Mouse (Mus musculus) liver, adult 2 months (tissue): ENCODE results near the gene Fads1. TPM values are rescaled to one million over a fixed set of nuclear protein-coding genes. Genes with fewer than 3 reads are reported as not detected.

Experiments
- DNase-seq: peaks from one replicate; pipeline ENCODE4 v3.0.0-alpha.2; 2011; ENCODE audit warnings: low read depth, low spot score; ENCODE audit errors: extremely low read depth
- H3K27ac ChIP-seq: fragments of 200-500 bp; replicated peaks from 2 replicates; pipeline ENCODE4 v1.5.1; 2012; ENCODE audit warnings: low read depth, mild to moderate bottlenecking, control low read depth, inconsistent platforms, low read length; ENCODE audit not compliant: insufficient read depth
- H3K27me3 ChIP-seq: fragments of 200-500 bp; 2 replicates; pipeline ENCODE4 v1.6.1; 2012; ENCODE audit warnings: mild to moderate bottlenecking, moderate library complexity, low read length, inconsistent platforms; ENCODE audit not compliant: control insufficient read depth, insufficient read depth
- H3K36me3 ChIP-seq: fragments of 200-500 bp; 2 replicates; pipeline ENCODE4 v1.6.1; 2012; ENCODE audit warnings: low read length, inconsistent platforms; ENCODE audit not compliant: control insufficient read depth, insufficient read depth
- H3K4me1 ChIP-seq: fragments of 200-500 bp; 2 replicates; pipeline ENCODE4 v1.6.1; 2011; ENCODE audit warnings: low read length; ENCODE audit not compliant: control insufficient read depth, insufficient read depth
- H3K4me3 ChIP-seq: fragments of 200-500 bp; 2 replicates; pipeline ENCODE4 v1.5.1; 2011; ENCODE audit warnings: low read depth, mild to moderate bottlenecking, control low read depth, low read length, moderate library complexity; ENCODE audit not compliant: insufficient read depth
- H3K79me2 ChIP-seq: fragments of 200-500 bp; 2 replicates; pipeline ENCODE4 v1.6.1; 2012; ENCODE audit warnings: inconsistent platforms, mild to moderate bottlenecking, low read length, moderate library complexity; ENCODE audit not compliant: control insufficient read depth, insufficient read depth
- H3K9ac ChIP-seq: fragments of 200-500 bp; 2 replicates; pipeline ENCODE4 v1.6.1; 2012; ENCODE audit warnings: low read depth, mild to moderate bottlenecking, control low read depth, inconsistent platforms, low read length
- CTCF ChIP-seq: fragments of 200-500 bp; IDR thresholded peaks from 2 replicates; pipeline ENCODE4 v1.5.1; 2011; ENCODE audit warnings: low read depth, low read length, control low read depth
- POLR2A ChIP-seq: fragments of 200-500 bp; IDR thresholded peaks from 2 replicates; pipeline ENCODE4 v1.6.1; 2011; ENCODE audit warnings: low read length, control low read depth; ENCODE audit not compliant: insufficient read depth; ENCODE audit errors: extremely low read depth
- WGBS: fragments of 180-500 bp; shearing (Covaris S2); methylation state at CpG from one replicate; pipeline ENCODE4 v1.1.7; 2018; 5-methylcytosine and 5-hydroxymethylcytosine counted together
- polyA plus RNA-seq: library from polyadenylated mRNA; depleted of rRNA; stranded (reverse); fragments of >200 nt; gene quantifications from 2 replicates; pipeline ENCODE4 v1.2.3, GENCODE M21; 2012; rRNA removed
- total RNA-seq: library from RNA; depleted of rRNA; stranded (reverse); fragments of >200 nt; gene quantifications from 2 replicates; pipeline ENCODE4 v1.2.3, GENCODE M21; 2014; rRNA removed

Fads1 gene
- total and polyA plus RNA-seq, 2 experiments = 238 to 352 TPM

GRCm38 (mm10) chr19:10239419-10239818 lies 56.7 kb downstream of the Fads1 start:
- 28% methylated on average over 2 of the region's 2 CpGs for WGBS
- H3K79me2 ChIP-seq = peaks cover 26% of the 10 kb centered on the region; the same call in 1 of the 2 replicates
- no peak overlapping the region for H3K27ac ChIP-seq
- peaks cover 31% of the 10 kb centered on the region for H3K4me1 ChIP-seq
- no peak for DNase-seq
- no peaks in the 10 kb centered on the region for H3K36me3 ChIP-seq
- TF ChIP-seq CTCF = no peak
- no peak for TF ChIP-seq POLR2A
- H3K4me3 ChIP-seq = peak overlapping the region; percentile 77; the same call in 1 of the 2 replicates
- H3K27me3 ChIP-seq = no peaks in the 10 kb centered on the region
- H3K9ac ChIP-seq = peak overlapping the region; percentile 91; the same call in 1 of the 2 replicates

- peaks cover 25% of the 10 kb centered on the region for H3K4me1 ChIP-seq
- under 1% methylated on average over 26 of the region's 26 CpGs for WGBS
- peak overlapping the region; percentile 77 for H3K4me3 ChIP-seq
- peaks cover 19% of the 10 kb centered on the region; the same call in 1 of the 2 replicates for H3K79me2 ChIP-seq
- H3K27ac ChIP-seq = peak overlapping the region; percentile 54
- peak overlapping the region; percentile 91 for H3K9ac ChIP-seq
- no peak for TF ChIP-seq POLR2A
- TF ChIP-seq CTCF = no peak
- H3K36me3 ChIP-seq = no peaks in the 10 kb centered on the region
- H3K27me3 ChIP-seq = no peaks in the 10 kb centered on the region
- peak; percentile 40 for DNase-seq
These were observed 57.4 kb downstream of the Fads1 start for GRCm38 (mm10) chr19:10239975-10240653.

GRCm38 (mm10) chr19:10240654-10241305 lies 58.1 kb downstream of the Fads1 start, which contains the start of gene Myrf:
TSS of gene Myrf (minus strand) at chr19:10240748.
- H3K9ac ChIP-seq = peak within 1 kb of the TSS; percentile 91
- peaks cover 20% of the 10 kb centered on the region for H3K4me1 ChIP-seq
- peak within 1 kb of the TSS; percentile 54 for H3K27ac ChIP-seq
- H3K79me2 ChIP-seq = peaks cover 19% of the 10 kb centered on the region; the same call in 1 of the 2 replicates
- no peak for TF ChIP-seq POLR2A
- TF ChIP-seq CTCF = peak; percentile 96
- DNase-seq = peak; percentile 44
- H3K27me3 ChIP-seq = no peaks in the 10 kb centered on the region
- H3K36me3 ChIP-seq = no peaks in the 10 kb centered on the region
- H3K4me3 ChIP-seq = peak within 1 kb of the TSS; percentile 77
- 9% methylated on average over 43 of the region's 43 CpGs for WGBS

- H3K36me3 ChIP-seq = no peaks in the 10 kb centered on the region
- peaks cover 13% of the 10 kb centered on the region for H3K4me1 ChIP-seq
- no peak overlapping the region for H3K4me3 ChIP-seq
- TF ChIP-seq POLR2A (no peak), CTCF (no peak)
- H3K27me3 ChIP-seq = no peaks in the 10 kb centered on the region
- peaks cover 16% of the 10 kb centered on the region; the same call in 1 of the 2 replicates for H3K79me2 ChIP-seq
- H3K9ac ChIP-seq = no peak overlapping the region
- DNase-seq = no peak
- WGBS = 75% methylated on average over 8 of the region's 8 CpGs
- H3K27ac ChIP-seq = no peak overlapping the region
These were observed 60.2 kb downstream of the Fads1 start for GRCm38 (mm10) chr19:10242916-10243315.

- no peak for TF ChIP-seq POLR2A
- peak; percentile 92 for TF ChIP-seq CTCF
- H3K79me2 ChIP-seq = peaks cover 12% of the 10 kb centered on the region; the same call in 1 of the 2 replicates
- H3K9ac ChIP-seq = no peak overlapping the region
- WGBS = 6% methylated on average over 3 of the region's 3 CpGs
- no peaks in the 10 kb centered on the region for H3K27me3 ChIP-seq
- H3K4me3 ChIP-seq = no peak overlapping the region
- no peak overlapping the region for H3K27ac ChIP-seq
- no peaks in the 10 kb centered on the region for H3K36me3 ChIP-seq
- H3K4me1 ChIP-seq = peaks cover 8% of the 10 kb centered on the region
- peak; percentile 53 for DNase-seq
These were observed 61.5 kb downstream of the Fads1 start for GRCm38 (mm10) chr19:10244183-10244582.

Other genes with a start within 250 kb of the Fads1 start
- gene Fth1, start 202.3 kb upstream of the Fads1 start, total RNA-seq = 1,154 and 1,241 TPM in 2 replicates
- 7,340 and 8,771 TPM in 2 replicates for gene Fth1, start 202.3 kb upstream of the Fads1 start, polyA plus RNA-seq
- not detected in 2 replicates for gene Best1, start 181.3 kb upstream of the Fads1 start, total RNA-seq
- 0.05 TPM in 1 of 2 replicates, not detected in the other for gene Best1, start 181.3 kb upstream of the Fads1 start, polyA plus RNA-seq
- gene Rab3il1, start 181.2 kb upstream of the Fads1 start, total RNA-seq = 3.1 and 4.0 TPM in 2 replicates
- gene Rab3il1, start 181.2 kb upstream of the Fads1 start, polyA plus RNA-seq = 3.1 and 3.8 TPM in 2 replicates
- gene Fads3, start 141.3 kb upstream of the Fads1 start, total RNA-seq = 1.4 and 2.8 TPM in 2 replicates
- 4.8 TPM in 2 replicates for gene Fads3, start 141.3 kb upstream of the Fads1 start, polyA plus RNA-seq
- 284 and 293 TPM in 2 replicates for gene Fads2, start 81.1 kb upstream of the Fads1 start, total RNA-seq
- 586 and 618 TPM in 2 replicates for gene Fads2, start 81.1 kb upstream of the Fads1 start, polyA plus RNA-seq
- 41.1 and 63.0 TPM in 2 replicates for gene Tmem258, start 21.1 kb downstream of the Fads1 start, total RNA-seq
- 80.0 and 133 TPM in 2 replicates for gene Tmem258, start 21.1 kb downstream of the Fads1 start, polyA plus RNA-seq
- 3.0 and 4.6 TPM in 2 replicates for gene Fen1, start 21.3 kb downstream of the Fads1 start, total RNA-seq
- 2.3 and 2.5 TPM in 2 replicates for gene Fen1, start 21.3 kb downstream of the Fads1 start, polyA plus RNA-seq
- 3.0 and 5.3 TPM in 2 replicates for gene Myrf, start 57.9 kb downstream of the Fads1 start, total RNA-seq
- 23.4 and 31.4 TPM in 2 replicates for gene Myrf, start 57.9 kb downstream of the Fads1 start, polyA plus RNA-seq
- 0.18 and 0.40 TPM in 2 replicates for gene Dagla, start 122.0 kb downstream of the Fads1 start, total RNA-seq
- gene Dagla, start 122.0 kb downstream of the Fads1 start, polyA plus RNA-seq = 0.63 and 0.93 TPM in 2 replicates
- 0.28 and 0.34 TPM in 2 replicates for gene Syt7, start 206.2 kb downstream of the Fads1 start, total RNA-seq
- gene Syt7, start 206.2 kb downstream of the Fads1 start, polyA plus RNA-seq = 0.45 and 0.62 TPM in 2 replicates